8 mouse cellular contexts compared by ENCODE assay signal in the genomic region with DNA sequence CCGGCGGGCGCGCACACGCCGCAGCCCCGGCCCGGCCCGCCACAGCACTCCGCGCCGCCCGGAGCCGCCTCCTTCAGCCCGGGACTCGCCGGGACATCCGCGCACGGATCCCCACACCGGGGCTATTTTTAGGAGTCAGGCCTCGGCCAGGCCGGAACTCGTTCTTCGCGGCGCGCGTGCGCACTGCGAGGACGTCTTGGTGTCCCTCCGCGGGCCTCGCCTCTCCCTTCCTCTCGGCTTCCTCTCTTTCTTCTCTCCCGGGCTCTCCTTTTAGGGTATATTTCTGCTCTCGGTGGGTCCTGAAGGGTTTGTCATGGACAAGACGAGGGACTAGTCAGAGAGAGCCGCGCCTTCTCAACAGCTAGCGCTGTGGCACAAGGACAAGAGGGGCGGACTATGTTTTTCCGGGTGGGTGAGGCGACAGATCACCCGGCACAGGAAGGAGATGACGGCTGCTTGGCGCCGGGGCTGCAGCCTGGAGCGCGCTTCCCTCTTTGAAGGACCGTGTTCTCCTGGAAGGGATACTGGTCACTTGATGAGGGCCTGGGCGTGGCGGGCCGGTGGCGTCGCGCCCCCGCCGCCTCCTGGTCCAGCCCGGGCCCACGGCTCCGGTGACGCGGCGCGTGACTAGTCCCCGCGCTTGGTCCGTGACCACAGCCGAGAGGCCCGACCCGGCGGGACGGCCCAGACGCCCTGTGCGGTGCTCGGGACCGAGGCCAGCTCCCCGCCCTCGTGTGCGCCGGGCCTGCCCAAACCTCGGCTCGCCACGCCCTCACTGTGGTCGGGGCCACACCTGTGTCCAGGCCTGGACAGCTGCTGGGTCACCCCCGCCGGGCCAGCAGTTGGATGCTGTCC. TPM values are rescaled to one million over a fixed set of nuclear protein-coding genes. Genes with fewer than 3 reads are reported as not detected.
DNase-seq lines count a peak whose midpoint lies in the region; ATAC-seq lines count a peak whose summit lies in the region.

A gene (minus strand): TSS at position 130 of the 855 bp plus-strand sequence.

- peak; percentile 78 for ATAC-seq in CD4-positive, CD25-positive, alpha-beta regulatory T cell, adult 4 months
- ATAC-seq in heart, embryonic 14.5 days (ENCODE audit: insufficient number of reproducible peaks, insufficient read depth, low FRiP score, low read depth) = peak; percentile 91
- peak; percentile 89 for ATAC-seq in liver, embryonic 13.5 days (ENCODE audit: low read depth)
- peak; percentile 93 for ATAC-seq in stomach, embryonic 16.5 days (ENCODE audit: insufficient read depth, low FRiP score)

- DNase-seq in c-Kit-negative CD71-positive TER-119-positive erythroid progenitor cells, embryonic 14.5 days (ENCODE audit: low read depth, low spot score) = peak; percentile 81
- peak; percentile 66 for DNase-seq in fibroblast of lung, adult 2 months (ENCODE audit: low read depth)
- peak; percentile 98 for DNase-seq in kidney, postnatal 14 days
- DNase-seq in liver, embryonic 13.5 days = peak; percentile 90
- peak; percentile 96 for DNase-seq in neural tube, embryonic 10.5 days (ENCODE audit: extremely low spot score, low spot score)

- H3K9ac ChIP-seq in heart, embryonic 14.5 days (ENCODE audit: low read length) = peak within 1 kb of the TSS; percentile 100
- H3K9ac ChIP-seq in liver, embryonic 13.5 days = peak within 1 kb of the TSS; percentile 97
- peak within 1 kb of the TSS; percentile 99 for H3K9ac ChIP-seq in stomach, embryonic 16.5 days (ENCODE audit: low read length)

- no peaks in the 10 kb centered on the region for H3K36me3 ChIP-seq in heart, embryonic 14.5 days (ENCODE audit: control insufficient read depth, insufficient read depth, low read length)
- H3K36me3 ChIP-seq in liver, embryonic 13.5 days = no peaks in the 10 kb centered on the region
- H3K36me3 ChIP-seq in stomach, embryonic 16.5 days (ENCODE audit: control insufficient read depth, insufficient read depth, low read length) = no peaks in the 10 kb centered on the region

- peaks cover 18 to 40% of the 10 kb centered on the region in 2 experiments for H3K4me1 ChIP-seq in heart, embryonic 14.5 days (ENCODE audit: control insufficient read depth in 2 of 2, insufficient read depth in 2 of 2, low read length in 2 of 2)
- peaks cover 40% of the 10 kb centered on the region for H3K4me1 ChIP-seq in liver, embryonic 13.5 days (replicated peaks)
- H3K4me1 ChIP-seq in stomach, embryonic 16.5 days (ENCODE audit: control insufficient read depth, insufficient read depth, low read length) = peaks cover 14% of the 10 kb centered on the region; the same call in 1 of the 2 replicates

- H3K4me3 ChIP-seq in heart, embryonic 14.5 days (ENCODE audit: control insufficient read depth in 1 of 2, insufficient read depth in 1 of 2, low read depth in 1 of 2, low read length in 2 of 2) = peak within 1 kb of the TSS; percentile 84 to 99
- peak within 1 kb of the TSS; percentile 95 for H3K4me3 ChIP-seq in liver, embryonic 13.5 days (replicated peaks)
- peak within 1 kb of the TSS; percentile 96 for H3K4me3 ChIP-seq in stomach, embryonic 16.5 days (replicated peaks; ENCODE audit: low read length)

- peak within 1 kb of the TSS; percentile 81 for H3K4me2 ChIP-seq in heart, embryonic 14.5 days (ENCODE audit: low read length)
- H3K4me2 ChIP-seq in liver, embryonic 13.5 days = peak within 1 kb of the TSS; percentile 98
- H3K4me2 ChIP-seq in stomach, embryonic 16.5 days (ENCODE audit: low read depth, low read length) = peak within 1 kb of the TSS; percentile 88

- H3K27ac ChIP-seq in heart, embryonic 14.5 days (replicated peaks in 1 of 2; ENCODE audit: control insufficient read depth in 1 of 2, insufficient read depth in 1 of 2, low read depth in 2 of 2, low read length in 2 of 2) = peak within 1 kb of the TSS; percentile 100
- peak within 1 kb of the TSS; percentile 92 for H3K27ac ChIP-seq in liver, embryonic 13.5 days
- peak within 1 kb of the TSS; percentile 99 for H3K27ac ChIP-seq in stomach, embryonic 16.5 days (ENCODE audit: low read length)

- no peaks in the 10 kb centered on the region for H3K9me3 ChIP-seq in heart, embryonic 14.5 days (ENCODE audit: control insufficient read depth, low read length)
- H3K9me3 ChIP-seq in liver, embryonic 13.5 days (replicated peaks) = no peaks in the 10 kb centered on the region
- H3K9me3 ChIP-seq in stomach, embryonic 16.5 days (replicated peaks; ENCODE audit: control insufficient read depth, low read length) = no peaks in the 10 kb centered on the region

- H3K27me3 ChIP-seq in heart, embryonic 14.5 days (ENCODE audit: control insufficient read depth, insufficient read depth, low read length) = no peaks in the 10 kb centered on the region
- no peaks in the 10 kb centered on the region for H3K27me3 ChIP-seq in liver, embryonic 13.5 days
- no peaks in the 10 kb centered on the region for H3K27me3 ChIP-seq in stomach, embryonic 16.5 days (ENCODE audit: control insufficient read depth, insufficient read depth, low read length)

- under 1% methylated on average over 79 of the region's 89 CpGs for WGBS in heart, embryonic 14.5 days
- under 1% methylated on average over 89 of the region's 89 CpGs for WGBS in liver, embryonic 13.5 days (ENCODE audit: insufficient replicate concordance)
- WGBS in stomach, embryonic 16.5 days = under 1% methylated on average over 85 of the region's 89 CpGs

RNA-seq across cellular contexts. Expression of the gene that starts here (rescaled TPM):
- polyA plus RNA-seq in CD4-positive, CD25-positive, alpha-beta regulatory T cell, adult 4 months (2017; shearing (Covaris generic)) = 10 to 100 TPM in 1 of 2 experiments, 1 to 10 TPM in 1; 9.9 to 11.3 TPM
- 144 and 149 TPM in 2 replicates for polyA plus RNA-seq in heart, embryonic 14.5 days (2014; fragmentation: Nextera tagmentation; extraction: Ambion mirVana)
- polyA plus RNA-seq in liver, embryonic 13.5 days (2015; fragmentation: Nextera tagmentation; extraction: Ambion mirVana) = 10.6 and 11.0 TPM in 2 replicates
- 40.5 and 41.0 TPM in 2 replicates for polyA plus RNA-seq in stomach, embryonic 16.5 days (2015; fragmentation: Nextera tagmentation; extraction: Ambion mirVana)

Comparison
In these comparisons a context has a peak if more than half of its experiments do, and no peak if none do; other contexts are left out.
1. Peak in every context shown above with its lines: DNase-seq, ATAC-seq, H3K4me3 ChIP-seq and H3K27ac ChIP-seq.